Mouse (Mus musculus): ENCODE data around the gene Clmp.

Gene Clmp

GRCm38 (mm10) chr9:40690511-40690910 lies 4.7 kb downstream of the Clmp start:
- peak; percentile 80 for DNase-seq (ENCODE audit: inconsistent ontology term)

DNA sequence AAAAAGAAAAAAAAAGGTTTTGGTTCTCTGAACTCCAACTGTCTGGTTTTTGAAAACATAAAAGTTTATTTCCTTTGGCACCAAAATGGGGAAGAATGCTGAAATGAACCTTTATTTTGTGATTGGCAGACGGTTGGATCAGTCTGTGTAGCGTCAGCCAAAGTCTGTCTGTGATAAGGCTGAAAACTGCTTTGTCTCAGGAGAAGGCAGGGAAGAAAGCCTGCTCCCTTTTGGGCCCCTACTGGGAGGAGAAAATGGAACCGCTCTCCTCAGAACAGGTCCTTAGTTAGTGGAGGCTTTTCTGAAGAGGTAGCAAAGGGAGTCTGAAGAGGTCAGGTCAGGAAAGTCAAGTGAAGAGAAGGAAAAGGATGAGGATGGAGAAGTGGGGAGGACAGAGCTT lies 7.3 kb downstream of the Clmp start:
- DNase-seq (ENCODE audit: inconsistent ontology term): no peak

DNA sequence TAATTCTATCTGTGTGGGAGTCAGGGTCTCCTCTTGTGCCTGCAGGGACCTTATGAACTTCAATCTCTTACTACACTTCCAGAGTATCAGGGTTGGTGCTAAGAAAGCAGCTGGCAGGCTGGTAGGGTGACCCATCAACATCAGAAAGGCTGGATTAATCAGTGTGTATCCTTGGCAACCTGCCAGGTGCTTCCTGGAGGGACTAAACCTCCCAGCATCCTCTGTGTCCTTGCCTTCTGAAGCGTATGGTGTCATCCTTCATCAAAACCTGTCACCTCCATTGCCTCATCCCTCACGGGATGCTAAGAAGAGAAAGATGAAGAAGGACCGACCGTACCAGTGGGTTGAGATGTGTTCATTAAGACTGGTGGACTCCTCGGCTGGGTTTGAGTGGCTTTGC lies 8.0 kb downstream of the Clmp start:
- peak; percentile 46 for DNase-seq (ENCODE audit: inconsistent ontology term)

DNA sequence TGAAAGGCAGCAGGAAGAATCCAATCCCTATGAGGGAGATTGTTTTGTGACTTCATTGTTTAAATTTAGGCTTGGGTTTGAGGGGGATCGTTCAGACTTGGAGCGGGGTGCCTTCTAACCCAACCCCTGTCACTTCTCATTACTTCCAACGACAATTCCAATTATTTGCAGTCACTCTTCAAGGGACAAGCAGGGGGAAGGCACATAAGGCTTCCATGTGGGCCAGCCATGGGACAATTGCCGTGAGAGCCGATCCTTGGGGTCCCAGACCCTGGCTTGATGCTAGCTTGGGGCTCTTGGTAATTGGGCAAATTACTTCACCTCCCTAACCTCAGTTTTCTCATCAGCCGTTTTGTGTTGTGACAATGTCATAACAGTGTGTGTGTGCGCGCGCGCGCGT lies 8.5 kb downstream of the Clmp start:
- no peak for DNase-seq (ENCODE audit: inconsistent ontology term)

GRCm38 (mm10) chr9:40696086-40696485 lies 10.3 kb downstream of the Clmp start:
- no peak for DNase-seq (ENCODE audit: inconsistent ontology term)

GRCm38 (mm10) chr9:40699194-40699593 lies 13.4 kb downstream of the Clmp start:
- DNase-seq (ENCODE audit: inconsistent ontology term): no peak

DNA sequence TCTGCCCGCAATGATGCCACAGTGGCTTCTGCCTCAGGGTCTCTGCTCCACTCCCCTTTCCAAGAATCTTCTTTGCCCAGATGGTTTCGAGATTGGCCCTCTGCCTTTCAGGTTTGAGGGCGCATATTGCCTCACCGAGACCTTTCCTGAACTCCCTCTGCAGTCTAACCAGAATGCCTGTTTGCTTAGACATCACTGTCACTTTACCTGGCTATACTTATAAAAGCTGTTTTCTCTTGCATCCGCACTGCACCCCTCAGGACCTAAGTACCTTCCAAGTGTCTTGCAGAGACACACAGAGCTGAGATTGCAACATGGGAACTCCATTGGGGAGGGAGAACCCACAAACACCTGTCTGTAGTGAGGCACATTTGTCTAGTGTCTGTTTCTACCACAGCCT lies 14.5 kb downstream of the Clmp start:
- no peak for DNase-seq (ENCODE audit: inconsistent ontology term)

GRCm38 (mm10) chr9:40704364-40705276 lies 18.9 kb downstream of the Clmp start:
- DNase-seq (ENCODE audit: inconsistent ontology term): no peak

GRCm38 (mm10) chr9:40708448-40709140 lies 22.8 kb downstream of the Clmp start:
- DNase-seq (ENCODE audit: inconsistent ontology term): no peak

DNA sequence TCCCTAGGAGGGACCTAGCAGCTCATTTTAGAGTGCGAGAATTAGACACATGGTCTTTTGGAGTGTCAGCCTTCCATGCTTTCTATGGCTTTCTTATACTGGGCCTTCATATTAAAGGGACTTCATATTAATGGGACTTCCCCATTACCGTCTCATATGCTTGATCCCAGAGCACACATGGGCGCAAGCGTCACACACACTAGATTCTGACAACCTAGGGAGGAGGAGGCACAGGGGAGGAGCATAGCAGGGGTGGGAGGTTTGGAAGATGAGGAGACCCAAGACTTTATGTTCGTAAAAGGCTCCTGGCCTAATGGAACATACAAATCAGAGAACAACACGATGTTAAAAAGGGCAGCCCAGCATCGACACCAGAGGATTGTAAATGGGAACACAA lies 23.4 kb downstream of the Clmp start:
- no peak for DNase-seq (ENCODE audit: inconsistent ontology term)

GRCm38 (mm10) chr9:40709587-40709986 lies 23.8 kb downstream of the Clmp start:
- no peak for DNase-seq (ENCODE audit: inconsistent ontology term)

- DNase-seq (ENCODE audit: inconsistent ontology term): no peak
Measured at GRCm38 (mm10) chr9:40709991-40710390, 24.2 kb downstream of the Clmp start.

GRCm38 (mm10) chr9:40711654-40712053 lies 25.9 kb downstream of the Clmp start:
- DNase-seq (ENCODE audit: inconsistent ontology term): no peak

- no peak for DNase-seq (ENCODE audit: inconsistent ontology term)
Measured at GRCm38 (mm10) chr9:40717182-40717874, 31.6 kb downstream of the Clmp start.

- no peak for DNase-seq (ENCODE audit: inconsistent ontology term)
Measured at GRCm38 (mm10) chr9:40717875-40718185, 32.1 kb downstream of the Clmp start.

GRCm38 (mm10) chr9:40720881-40721280 lies 35.1 kb downstream of the Clmp start:
- no peak for DNase-seq (ENCODE audit: inconsistent ontology term)

DNA sequence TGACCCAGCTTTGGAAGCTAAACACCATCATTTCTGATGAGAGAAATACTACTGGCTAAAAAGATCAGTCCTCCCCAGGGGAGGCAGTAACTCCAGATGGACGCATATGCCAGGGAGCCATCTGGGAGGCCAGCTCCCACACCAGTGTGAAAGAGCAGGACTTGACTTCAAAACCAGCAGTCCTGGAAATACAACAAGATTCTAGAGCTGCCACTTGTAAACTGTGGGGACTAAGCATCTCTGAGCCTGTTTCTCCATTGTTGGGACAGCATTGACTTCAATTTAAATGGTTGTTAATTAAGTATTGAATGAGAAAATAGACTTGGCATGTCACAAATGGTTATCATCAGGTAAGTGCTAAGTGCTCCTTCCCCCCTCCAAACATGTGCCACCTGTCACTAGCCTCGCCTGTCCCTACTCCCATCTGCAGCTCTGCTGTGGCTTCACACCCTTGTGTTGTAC lies 37.6 kb downstream of the Clmp start:
- no peak for DNase-seq (ENCODE audit: inconsistent ontology term)

DNA sequence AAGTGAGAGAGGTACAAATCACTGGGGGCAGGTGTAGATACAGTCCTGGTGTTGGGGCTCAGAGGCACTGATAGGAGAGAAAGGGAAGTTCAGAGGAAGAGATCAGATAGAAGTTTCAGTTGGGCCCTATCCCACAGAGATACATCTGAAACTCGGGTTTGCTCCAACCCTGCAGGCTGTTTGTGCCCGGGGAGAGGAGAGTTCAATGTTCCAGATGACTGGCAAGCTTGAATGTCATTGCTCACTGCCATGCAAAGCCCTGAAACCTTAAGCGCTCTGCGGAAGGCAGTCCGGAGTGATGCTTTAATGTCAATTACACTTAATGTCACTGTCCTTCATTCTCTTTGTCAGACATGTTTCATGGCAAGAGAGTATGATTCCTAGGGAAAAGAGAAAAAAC lies 39.2 kb downstream of the Clmp start:
- DNase-seq (ENCODE audit: inconsistent ontology term): no peak

- no peak for DNase-seq (ENCODE audit: inconsistent ontology term)
Measured at GRCm38 (mm10) chr9:40727140-40727823, 41.5 kb downstream of the Clmp start.

- no peak for DNase-seq (ENCODE audit: inconsistent ontology term)
Measured at GRCm38 (mm10) chr9:40727824-40728495, 42.2 kb downstream of the Clmp start.

GRCm38 (mm10) chr9:40730302-40730700 lies 44.5 kb downstream of the Clmp start:
- DNase-seq (ENCODE audit: inconsistent ontology term): no peak

Data from Muller cell, postnatal 12 days (primary cell).